Mouse (Mus musculus) cerebellum, adult 2 months (tissue): Measurements from ENCODE around the gene Them5. TPM values are rescaled to one million over a fixed set of nuclear protein-coding genes. Genes with fewer than 3 reads are reported as not detected.

Experiments
- DNase-seq, 2 experiments: peaks; one replicate each; pipeline ENCODE4 v3.0.0; 2021
- H3K27ac ChIP-seq: fragments of 200-500 bp; 2 replicates; pipeline ENCODE4 v1.5.1; 2012; ENCODE audit warnings: low read length, control low read depth, inconsistent platforms; ENCODE audit not compliant: insufficient read depth
- H3K27me3 ChIP-seq: fragments of 200-500 bp; 2 replicates; pipeline ENCODE4 v1.6.1; 2012; ENCODE audit warnings: inconsistent platforms, mild to moderate bottlenecking, low read length, moderate library complexity; ENCODE audit not compliant: control insufficient read depth, insufficient read depth
- H3K4me1 ChIP-seq: fragments of 200-500 bp; 2 replicates; pipeline ENCODE4 v1.6.1; 2011; ENCODE audit warnings: low read length; ENCODE audit not compliant: control insufficient read depth, insufficient read depth
- H3K4me3 ChIP-seq: fragments of 200-500 bp; replicated peaks from 2 replicates; pipeline ENCODE3; 2011; ENCODE audit warnings: mild to moderate bottlenecking, low read depth, low read length, control low read depth; ENCODE audit not compliant: insufficient read depth
- CTCF ChIP-seq: fragments of 200-500 bp; IDR thresholded peaks from 2 replicates; pipeline ENCODE4 v1.5.1; 2011; ENCODE audit warnings: low read depth, mild to moderate bottlenecking, control low read depth, low read length, moderate library complexity, borderline replicate concordance; ENCODE audit not compliant: insufficient read depth
- POLR2A ChIP-seq: fragments of 200-500 bp; IDR thresholded peaks from 2 replicates; pipeline ENCODE4 v1.6.1; 2011; ENCODE audit warnings: low read length, control low read depth, borderline replicate concordance; ENCODE audit not compliant: insufficient read depth
- WGBS: fragments of 180-500 bp; shearing (Covaris S2); methylation state at CpG from one replicate; pipeline ENCODE4 v1.1.7; 2018; 5-methylcytosine and 5-hydroxymethylcytosine counted together
- polyA plus RNA-seq: library from polyadenylated mRNA; depleted of rRNA; stranded (reverse); fragments of >200 nt; gene quantifications from 2 replicates; pipeline ENCODE4 v1.2.3, GENCODE M21; 2012; rRNA removed

The Them5 gene
- polyA plus RNA-seq, 1 experiment: not detected

DNA sequence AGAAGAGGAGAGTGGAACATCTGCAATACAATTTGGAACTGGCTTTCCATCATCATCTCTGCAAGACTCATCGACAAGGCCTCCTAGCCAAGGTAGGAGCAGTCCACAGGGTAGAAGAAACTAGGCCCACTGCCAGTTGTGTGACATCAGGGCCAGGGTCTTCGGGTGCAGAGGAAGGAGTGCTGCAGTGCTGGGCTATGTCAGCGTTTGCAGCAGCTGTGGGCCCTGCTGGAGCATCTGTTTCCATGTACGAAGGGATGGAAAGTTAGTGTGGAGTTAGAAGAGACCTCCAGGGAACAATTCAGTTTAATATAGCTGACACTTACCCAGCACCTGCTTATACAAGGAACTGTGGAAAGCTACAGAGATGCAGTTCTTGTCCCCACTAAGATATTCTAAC is 51.1 kb downstream of the Them5 start:
- 33% methylated on average over 4 of the region's 4 CpGs for WGBS
- Histone ChIP-seq H3K27me3 (no peaks in the 10 kb centered on the region), H3K4me3 (no peak overlapping the region), H3K4me1 (no peaks in the 10 kb centered on the region), H3K27ac (no peak overlapping the region)
- no peak for TF ChIP-seq CTCF
- no peak for TF ChIP-seq POLR2A
- no peak for DNase-seq

DNA sequence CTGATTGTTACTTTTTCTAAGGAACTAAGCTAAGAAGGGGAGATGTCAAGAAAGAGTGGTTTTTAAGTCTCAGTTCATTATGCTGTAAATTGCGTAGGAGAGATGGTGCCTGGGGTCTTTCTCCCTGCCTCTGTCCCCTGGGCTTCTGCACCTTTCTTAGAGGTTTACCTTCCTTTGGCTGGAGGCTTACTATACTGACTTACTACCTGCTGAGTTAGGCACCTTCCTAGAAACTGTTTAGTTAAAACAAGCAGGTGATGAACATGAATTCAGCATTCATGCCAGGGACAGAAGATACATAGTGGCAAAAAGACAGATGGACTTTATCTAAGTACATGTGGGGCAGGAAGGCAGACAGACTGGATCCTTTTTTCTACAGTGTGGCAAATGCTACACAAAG is 54.4 kb downstream of the Them5 start:
- peaks cover 4% of the 10 kb centered on the region; the same call in 1 of the 2 replicates for H3K4me1 ChIP-seq
- H3K4me3 ChIP-seq: no peak overlapping the region
- no peak for DNase-seq
- TF ChIP-seq CTCF: no peak
- TF ChIP-seq POLR2A: no peak
- no peaks in the 10 kb centered on the region for H3K27me3 ChIP-seq
- no peak overlapping the region for H3K27ac ChIP-seq
- 100% methylated on average over 1 of the region's 1 CpGs for WGBS

DNA sequence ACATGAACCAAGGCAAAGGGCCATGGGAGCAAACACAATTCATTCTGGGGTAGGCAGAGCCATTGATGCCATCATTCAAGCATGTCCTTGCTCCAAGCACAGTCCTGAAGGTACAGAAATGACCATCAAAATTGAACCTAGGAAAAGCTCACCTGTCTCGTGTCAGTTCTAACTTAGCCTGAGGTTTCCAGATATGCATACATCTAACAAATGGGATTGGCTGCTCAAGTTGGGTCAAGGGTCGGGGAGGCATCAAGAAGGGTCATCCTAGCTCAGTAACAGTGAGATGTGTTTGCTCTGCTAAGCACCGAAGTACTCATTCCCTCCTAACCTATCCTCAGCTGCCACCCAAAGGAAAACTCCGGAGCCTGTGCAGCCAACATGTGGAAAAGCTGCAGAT is 55.0 kb downstream of the Them5 start:
- Histone ChIP-seq H3K27ac (no peak overlapping the region), H3K4me1 (peaks cover 4% of the 10 kb centered on the region; the same call in 1 of the 2 replicates), H3K27me3 (no peaks in the 10 kb centered on the region), H3K4me3 (no peak overlapping the region)
- 91% methylated on average over 4 of the region's 4 CpGs for WGBS
- no peak for TF ChIP-seq CTCF
- no peak for TF ChIP-seq POLR2A
- DNase-seq: no peak

Other genes with a start within 250 kb of the Them5 start
- not detected in 2 replicates for gene Gm10696, start 163.9 kb upstream of the Them5 start, polyA plus RNA-seq
- not detected in 2 replicates for gene Gm5286, start 145.4 kb upstream of the Them5 start, polyA plus RNA-seq
- not detected in 2 replicates for gene Gm4778, start 78.1 kb upstream of the Them5 start, polyA plus RNA-seq
- 33.6 and 33.8 TPM in 2 replicates for gene Them4, start 32.0 kb upstream of the Them5 start, polyA plus RNA-seq
- gene C2cd4d, start 20.3 kb downstream of the Them5 start, polyA plus RNA-seq: 3.5 and 3.7 TPM in 2 replicates
- gene Rorc, start 30.7 kb downstream of the Them5 start, polyA plus RNA-seq: 20.4 and 20.9 TPM in 2 replicates
- gene Lingo4, start 56.4 kb downstream of the Them5 start, polyA plus RNA-seq: 6.5 and 6.6 TPM in 2 replicates
- gene Tdrkh, start 71.2 kb downstream of the Them5 start, polyA plus RNA-seq: 21.4 and 22.8 TPM in 2 replicates
- gene Mrpl9, start 101.2 kb downstream of the Them5 start, polyA plus RNA-seq: 58.5 and 58.6 TPM in 2 replicates
- gene Oaz3, start 101.8 kb downstream of the Them5 start, polyA plus RNA-seq: 0.15 and 0.32 TPM in 2 replicates
- gene Celf3, start 136.2 kb downstream of the Them5 start, polyA plus RNA-seq: 112 and 123 TPM in 2 replicates
- gene Riiad1, start 138.2 kb downstream of the Them5 start, polyA plus RNA-seq: 1.3 and 1.6 TPM in 2 replicates
- gene Snx27, start 240.6 kb downstream of the Them5 start, polyA plus RNA-seq: 55.9 and 58.6 TPM in 2 replicates